Mouse (Mus musculus): Measurements from ENCODE around the gene Heatr4. TPM values are rescaled to one million over a fixed set of nuclear protein-coding genes. Genes with fewer than 3 reads are reported as not detected.
"Not testable (repeated sequence)": the region's sequence is repeated elsewhere in the genome, so short reads cannot be mapped to it uniquely, and the experiment has no call there.

Gene Heatr4
- polyA plus RNA-seq, 1 experiment from 2014 or later: not detected

GRCm38 (mm10) chr12:83950493-83950839, 34.2 kb downstream of the Heatr4 start, which contains the start of gene Riox1:
TSS of gene Riox1 (plus strand) at chr12:83950608.
- H3K4me3 ChIP-seq (ENCODE audit: low read depth, low read length): peak within 1 kb of the TSS; percentile 91

GRCm38 (mm10) chr12:83949776-83950492, 34.7 kb downstream of the Heatr4 start:
- H3K9me3 ChIP-seq (ENCODE audit: low read depth, low read length): no peaks in the 10 kb centered on the region
- H3K27me3 ChIP-seq (ENCODE audit: insufficient read depth, low read length): no peaks in the 10 kb centered on the region
- H3K27ac ChIP-seq (ENCODE audit: low read depth): peak overlapping the region; percentile 42; the same call in 1 of the 2 replicates
- H3K4me2 ChIP-seq: peak overlapping the region; percentile 98
- peak overlapping the region; percentile 91 for H3K4me3 ChIP-seq (ENCODE audit: low read depth, low read length)
- ATAC-seq (ENCODE audit: insufficient read depth) (0 out of 2 replicates have a peak, but pooled peaks have one; percentile 2), DNase-seq (no peak)
- H3K36me3 ChIP-seq (ENCODE audit: insufficient read depth): peaks cover 20% of the 10 kb centered on the region
- TF ChIP-seq CTCF (IDR thresholded peaks at IDR 0.05; ENCODE audit: low read depth): no peak
- H3K4me1 ChIP-seq (ENCODE audit: insufficient read depth): peaks cover 12% of the 10 kb centered on the region
- peak overlapping the region; percentile 79 for H3K9ac ChIP-seq
- 26% methylated on average over 11 of the region's 11 CpGs for WGBS

More at GRCm38 (mm10) chr12:83950493-83950839, 34.2 kb downstream of the Heatr4 start, which contains the start of gene Riox1:
- TF ChIP-seq CTCF (IDR thresholded peaks at IDR 0.05; ENCODE audit: low read depth): no peak
- Histone ChIP-seq H3K36me3 (ENCODE audit: insufficient read depth) (peaks cover 24% of the 10 kb centered on the region), H3K27ac (ENCODE audit: low read depth) (peak within 1 kb of the TSS; percentile 75; the same call in 1 of the 2 replicates), H3K9ac (peak within 1 kb of the TSS; percentile 79), H3K27me3 (ENCODE audit: insufficient read depth, low read length) (no peaks in the 10 kb centered on the region), H3K9me3 (ENCODE audit: low read depth, low read length) (no peaks in the 10 kb centered on the region), H3K4me2 (peak within 1 kb of the TSS; percentile 98), H3K4me1 (ENCODE audit: insufficient read depth) (peaks cover 12% of the 10 kb centered on the region)
- peak; percentile 93 for DNase-seq
- under 1% methylated on average over 33 of the region's 37 CpGs for WGBS
- ATAC-seq (ENCODE audit: insufficient read depth): peak; percentile 96

DNA sequence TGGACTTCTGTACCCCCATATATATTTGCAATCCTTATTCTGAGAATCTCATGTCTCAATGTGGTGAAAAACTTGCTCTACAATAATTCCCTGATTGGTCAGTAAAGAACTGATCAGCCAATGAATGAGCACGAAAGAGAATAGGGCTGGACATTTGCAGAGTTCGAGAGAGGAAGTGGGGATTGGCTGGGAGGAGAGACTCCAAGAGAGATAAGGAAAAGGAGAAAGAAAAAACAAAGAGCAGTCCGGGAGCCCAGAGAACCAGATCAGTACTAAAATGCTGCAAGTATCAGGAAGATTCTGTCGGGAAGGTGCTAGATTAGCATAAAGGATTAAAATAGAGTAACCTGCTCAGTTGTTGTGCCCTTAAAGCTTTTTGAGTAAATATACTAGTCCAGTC, 35.6 kb downstream of the Heatr4 start:
- no peak for TF ChIP-seq CTCF (IDR thresholded peaks at IDR 0.05; ENCODE audit: low read depth)

DNA sequence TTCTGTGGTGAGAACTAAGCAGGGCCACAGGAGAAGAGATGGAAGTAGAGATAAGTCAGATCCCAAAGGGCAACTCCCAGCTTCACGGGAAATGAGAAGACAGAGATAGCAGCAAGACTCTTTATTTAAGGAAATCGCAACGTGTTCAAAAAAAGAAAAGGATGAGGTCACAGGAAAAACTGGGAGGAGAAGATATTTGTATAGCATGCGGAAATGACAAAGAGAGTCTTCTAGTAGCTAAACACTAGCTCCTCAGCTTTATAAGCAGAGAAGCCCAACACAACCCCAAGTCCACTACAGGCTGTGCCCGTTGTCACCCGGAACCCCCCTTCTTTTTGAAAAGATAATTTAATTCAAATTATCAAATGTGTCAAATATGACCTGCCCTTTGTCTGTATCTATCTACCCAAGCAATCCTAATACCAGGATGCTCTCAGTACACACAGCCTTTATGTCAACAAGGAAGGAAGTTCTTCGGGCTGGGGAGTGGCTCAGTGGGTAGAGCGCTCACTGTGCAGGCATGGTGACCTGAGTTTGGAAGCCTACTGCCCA, 37.3 kb downstream of the Heatr4 start:
- DNase-seq (peak; percentile 47), ATAC-seq (ENCODE audit: insufficient read depth) (no peak)
- peaks cover 10% of the 10 kb centered on the region for H3K4me1 ChIP-seq (ENCODE audit: insufficient read depth)
- WGBS: 64% methylated on average over 8 of the region's 8 CpGs
- H3K4me2 ChIP-seq: no peak overlapping the region
- no peak overlapping the region for H3K4me3 ChIP-seq (ENCODE audit: low read depth, low read length)
- H3K9ac ChIP-seq: no peak overlapping the region
- H3K27me3 ChIP-seq (ENCODE audit: insufficient read depth, low read length): no peaks in the 10 kb centered on the region
- peaks cover 6% of the 10 kb centered on the region for H3K36me3 ChIP-seq (ENCODE audit: insufficient read depth)
- no peak overlapping the region for H3K27ac ChIP-seq (ENCODE audit: low read depth)
- H3K9me3 ChIP-seq (ENCODE audit: low read depth, low read length): no peaks in the 10 kb centered on the region
- TF ChIP-seq CTCF (IDR thresholded peaks at IDR 0.05; ENCODE audit: low read depth): no peak

More for the DNA sequence above, 35.6 kb downstream of the Heatr4 start:
- no peak overlapping the region; the same call in 1 of the 2 replicates for H3K4me2 ChIP-seq
- H3K9me3 ChIP-seq (ENCODE audit: low read depth, low read length): no peaks in the 10 kb centered on the region
- H3K27ac ChIP-seq (ENCODE audit: low read depth): no peak overlapping the region
- no peak overlapping the region for H3K4me3 ChIP-seq (ENCODE audit: low read depth, low read length)
- peaks cover 19% of the 10 kb centered on the region for H3K36me3 ChIP-seq (ENCODE audit: insufficient read depth)
- no peaks in the 10 kb centered on the region for H3K27me3 ChIP-seq (ENCODE audit: insufficient read depth, low read length)
- H3K9ac ChIP-seq: no peak overlapping the region
- no peak for ATAC-seq (ENCODE audit: insufficient read depth)
- peaks cover 12% of the 10 kb centered on the region for H3K4me1 ChIP-seq (ENCODE audit: insufficient read depth)
- WGBS: 69% methylated on average over 4 of the region's 4 CpGs
- DNase-seq: no peak

DNA sequence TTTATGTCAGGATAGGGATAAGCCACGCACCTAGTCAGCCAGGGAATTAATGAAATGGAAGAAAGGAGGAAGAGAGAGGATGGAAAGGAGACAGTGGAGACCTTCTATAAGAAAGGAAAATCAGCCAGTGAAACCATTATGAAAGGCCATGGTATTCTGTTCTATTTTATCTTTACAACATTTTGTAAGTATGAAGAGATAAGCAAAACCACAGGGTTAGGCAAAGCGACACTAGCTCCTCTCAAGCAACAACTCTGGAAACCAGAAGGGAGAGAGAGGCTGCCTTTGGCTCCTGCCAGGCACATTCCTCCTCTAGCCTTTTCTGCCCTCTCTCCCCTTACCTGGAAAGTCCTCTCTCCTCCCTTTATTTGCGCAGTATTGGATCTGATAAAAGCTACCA, 42.7 kb downstream of the Heatr4 start:
- DNase-seq: no peak

DNA sequence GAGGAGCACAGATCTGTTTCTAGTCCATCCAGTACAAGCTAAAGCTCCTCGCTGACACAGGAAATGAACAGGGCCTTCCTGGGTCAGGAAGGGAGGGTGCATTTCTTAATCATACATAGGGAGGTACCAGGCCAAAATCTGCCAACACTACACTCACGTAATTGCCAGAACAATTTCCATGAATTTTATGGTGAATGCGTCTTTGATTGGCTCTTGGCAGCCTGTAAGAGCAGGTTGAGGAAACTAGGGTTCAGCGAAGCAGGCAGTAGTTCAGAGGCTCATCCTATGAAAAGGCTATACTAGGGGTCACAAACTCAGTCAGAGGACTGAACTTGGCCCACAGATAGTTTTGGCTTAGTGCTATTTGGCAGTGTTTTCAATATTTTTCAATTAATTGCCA, 44.6 kb downstream of the Heatr4 start:
- DNase-seq (no peak), ATAC-seq (ENCODE audit: insufficient read depth) (no peak)
- TF ChIP-seq CTCF (IDR thresholded peaks at IDR 0.05; ENCODE audit: low read depth): no peak
- H3K4me3 ChIP-seq (ENCODE audit: low read depth, low read length): no peak overlapping the region
- no peak overlapping the region for H3K4me2 ChIP-seq
- H3K9ac ChIP-seq: no peak overlapping the region
- H3K27me3 ChIP-seq (ENCODE audit: insufficient read depth, low read length): no peaks in the 10 kb centered on the region
- H3K27ac ChIP-seq (ENCODE audit: low read depth): no peak overlapping the region
- 71% methylated on average over 4 of the region's 4 CpGs for WGBS
- H3K36me3 ChIP-seq (ENCODE audit: insufficient read depth): no peaks in the 10 kb centered on the region
- H3K4me1 ChIP-seq (ENCODE audit: insufficient read depth): no peaks in the 10 kb centered on the region
- no peaks in the 10 kb centered on the region for H3K9me3 ChIP-seq (ENCODE audit: low read depth, low read length)

More for the DNA sequence above, 42.7 kb downstream of the Heatr4 start:
- no peaks in the 10 kb centered on the region for H3K36me3 ChIP-seq (ENCODE audit: insufficient read depth)
- no peak overlapping the region for H3K4me2 ChIP-seq
- WGBS: 61% methylated on average over 3 of the region's 3 CpGs
- ATAC-seq (ENCODE audit: insufficient read depth): no peak
- no peak for TF ChIP-seq CTCF (IDR thresholded peaks at IDR 0.05; ENCODE audit: low read depth)
- no peaks in the 10 kb centered on the region for H3K9me3 ChIP-seq (ENCODE audit: low read depth, low read length)
- no peaks in the 10 kb centered on the region for H3K27me3 ChIP-seq (ENCODE audit: insufficient read depth, low read length)
- H3K9ac ChIP-seq: no peak overlapping the region
- H3K27ac ChIP-seq (ENCODE audit: low read depth): no peak overlapping the region
- no peak overlapping the region for H3K4me3 ChIP-seq (ENCODE audit: low read depth, low read length)
- H3K4me1 ChIP-seq (ENCODE audit: insufficient read depth): no peaks in the 10 kb centered on the region

GRCm38 (mm10) chr12:83939332-83939731, 45.3 kb downstream of the Heatr4 start:
- Histone ChIP-seq H3K9me3 (ENCODE audit: low read depth, low read length) (no peaks in the 10 kb centered on the region), H3K27ac (ENCODE audit: low read depth) (no peak overlapping the region), H3K36me3 (ENCODE audit: insufficient read depth) (no peaks in the 10 kb centered on the region), H3K4me3 (ENCODE audit: low read depth, low read length) (no peak overlapping the region), H3K4me2 (no peak overlapping the region), H3K4me1 (ENCODE audit: insufficient read depth) (no peaks in the 10 kb centered on the region), H3K9ac (no peak overlapping the region), H3K27me3 (ENCODE audit: insufficient read depth, low read length) (no peaks in the 10 kb centered on the region)
- 71% methylated on average over 2 of the region's 2 CpGs for WGBS
- no peak for TF ChIP-seq CTCF (IDR thresholded peaks at IDR 0.05; ENCODE audit: low read depth)
- ATAC-seq (ENCODE audit: insufficient read depth) (no peak), DNase-seq (no peak)

- 36% methylated on average over 1 of the region's 1 CpGs for WGBS
- DNase-seq; H3K4me3 ChIP-seq (ENCODE audit: low read depth, low read length); H3K27me3 ChIP-seq (ENCODE audit: insufficient read depth, low read length); ATAC-seq (ENCODE audit: insufficient read depth); H3K9ac ChIP-seq; H3K9me3 ChIP-seq (ENCODE audit: low read depth, low read length); H3K36me3 ChIP-seq (ENCODE audit: insufficient read depth); H3K27ac ChIP-seq (ENCODE audit: low read depth); H3K4me1 ChIP-seq (ENCODE audit: insufficient read depth); H3K4me2 ChIP-seq: not testable (repeated sequence)
Measured at GRCm38 (mm10) chr12:83938592-83938991, 46.1 kb downstream of the Heatr4 start.

Data from lung, embryonic 14.5 days (tissue).